Mouse (Mus musculus) embryo, embryonic 11 days (tissue): Measurements from ENCODE around the gene Ccl21b.
"Not testable (repeated sequence)": the region's sequence is repeated elsewhere in the genome, so short reads cannot be mapped to it uniquely, and the experiment has no call there.

Source experiments
- DNase-seq: peaks from one replicate; pipeline ENCODE4 v3.0.0-alpha.2; 2015

Ccl21b gene

DNA sequence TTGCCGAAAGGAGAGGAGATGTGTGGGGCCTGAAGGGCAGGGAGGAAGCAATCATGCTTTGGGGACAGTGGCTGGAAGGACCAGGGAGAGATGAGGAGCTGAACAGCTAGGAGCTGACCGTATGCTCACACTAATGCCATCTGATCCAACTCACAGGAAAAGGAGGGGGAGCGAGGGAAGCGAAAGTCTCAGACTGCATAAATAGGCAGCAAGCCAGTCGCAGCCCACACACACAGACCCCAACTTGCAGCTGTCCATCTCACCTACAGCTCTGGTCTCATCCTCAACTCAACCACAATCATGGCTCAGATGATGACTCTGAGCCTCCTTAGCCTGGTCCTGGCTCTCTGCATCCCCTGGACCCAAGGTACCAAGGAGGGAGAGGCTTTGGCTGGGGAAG, at the start of gene Ccl21b:
Gene Ccl21b, plus strand, starts transcription at position 301 of the 400 bp plus-strand sequence.
- DNase-seq: not testable (repeated sequence)

GRCm38 (mm10) chr4:42240339-42240738, 15.2 kb upstream of the Ccl21b start, which contains the start of gene Gm10600:
Gene Gm10600 (plus strand): TSS chr4:42240639.
- not testable (repeated sequence) for DNase-seq

- not testable (repeated sequence) for DNase-seq
Observed at GRCm38 (mm10) chr4:42293967-42294366, 38.4 kb downstream of the Ccl21b start, which contains the start of gene Gm21953. Gene Gm21953 (plus strand): TSS chr4:42294267.
